Mouse (Mus musculus): ENCODE data around the gene Nox3. TPM values are rescaled to one million over a fixed set of nuclear protein-coding genes. Genes with fewer than 3 reads are reported as not detected.

Nox3 gene
- polyA plus RNA-seq, 1 experiment from 2014 or later = not detected

- Histone ChIP-seq H3K4me1 (ENCODE audit: control insufficient read depth in 2 of 2, insufficient read depth in 2 of 2, low read length in 2 of 2) (no peaks in the 10 kb centered on the region), H3K4me2 (ENCODE audit: low read length) (no peak overlapping the region), H3K27ac (replicated peaks in 1 of 2; ENCODE audit: control insufficient read depth in 1 of 2, insufficient read depth in 1 of 2, low read depth in 2 of 2, low read length in 2 of 2) (no peak overlapping the region), H3K27me3 (ENCODE audit: control insufficient read depth, insufficient read depth, low read length) (no peaks in the 10 kb centered on the region), H3K4me3 (ENCODE audit: control insufficient read depth in 1 of 2, insufficient read depth in 1 of 2, low read depth in 1 of 2, low read length in 2 of 2) (no peak overlapping the region), H3K9me3 (ENCODE audit: control insufficient read depth, low read length) (no peaks in the 10 kb centered on the region), H3K9ac (ENCODE audit: low read length) (no peak overlapping the region), H3K36me3 (ENCODE audit: control insufficient read depth, insufficient read depth, low read length) (no peaks in the 10 kb centered on the region)
- ATAC-seq (ENCODE audit: insufficient number of reproducible peaks, insufficient read depth, low FRiP score, low read depth) = no peak
- 63% methylated on average over 5 of the region's 5 CpGs for WGBS
These were observed 54.6 kb downstream of the Nox3 start for GRCm38 (mm10) chr17:3641456-3641855.

- no peak for ATAC-seq (ENCODE audit: insufficient number of reproducible peaks, insufficient read depth, low FRiP score, low read depth)
- no peaks in the 10 kb centered on the region for H3K9me3 ChIP-seq (ENCODE audit: control insufficient read depth, low read length)
- no peak overlapping the region for H3K4me2 ChIP-seq (ENCODE audit: low read length)
- H3K27me3 ChIP-seq (ENCODE audit: control insufficient read depth, insufficient read depth, low read length) = no peaks in the 10 kb centered on the region
- H3K36me3 ChIP-seq (ENCODE audit: control insufficient read depth, insufficient read depth, low read length) = no peaks in the 10 kb centered on the region
- no peak overlapping the region for H3K9ac ChIP-seq (ENCODE audit: low read length)
- H3K4me3 ChIP-seq (ENCODE audit: control insufficient read depth in 1 of 2, insufficient read depth in 1 of 2, low read depth in 1 of 2, low read length in 2 of 2) = no peak overlapping the region
- no peak overlapping the region for H3K27ac ChIP-seq (replicated peaks in 1 of 2; ENCODE audit: control insufficient read depth in 1 of 2, insufficient read depth in 1 of 2, low read depth in 2 of 2, low read length in 2 of 2)
- H3K4me1 ChIP-seq (ENCODE audit: control insufficient read depth in 2 of 2, insufficient read depth in 2 of 2, low read length in 2 of 2) = no peaks in the 10 kb centered on the region
- WGBS = 76% methylated on average over 3 of the region's 3 CpGs
These were observed 57.3 kb downstream of the Nox3 start for GRCm38 (mm10) chr17:3638757-3639156.

GRCm38 (mm10) chr17:3632501-3632900 lies 63.6 kb downstream of the Nox3 start:
- Histone ChIP-seq H3K4me2 (ENCODE audit: low read length) (no peak overlapping the region), H3K27ac (replicated peaks in 1 of 2; ENCODE audit: control insufficient read depth in 1 of 2, insufficient read depth in 1 of 2, low read depth in 2 of 2, low read length in 2 of 2) (no peak overlapping the region), H3K36me3 (ENCODE audit: control insufficient read depth, insufficient read depth, low read length) (no peaks in the 10 kb centered on the region), H3K9ac (ENCODE audit: low read length) (no peak overlapping the region), H3K4me1 (ENCODE audit: control insufficient read depth in 2 of 2, insufficient read depth in 2 of 2, low read length in 2 of 2) (no peaks in the 10 kb centered on the region), H3K4me3 (ENCODE audit: control insufficient read depth in 1 of 2, insufficient read depth in 1 of 2, low read depth in 1 of 2, low read length in 2 of 2) (no peak overlapping the region), H3K27me3 (ENCODE audit: control insufficient read depth, insufficient read depth, low read length) (no peaks in the 10 kb centered on the region), H3K9me3 (ENCODE audit: control insufficient read depth, low read length) (no peaks in the 10 kb centered on the region)
- ATAC-seq (ENCODE audit: insufficient number of reproducible peaks, insufficient read depth, low FRiP score, low read depth) = no peak
- 56% methylated on average over 3 of the region's 3 CpGs for WGBS

- 40% methylated on average over 7 of the region's 7 CpGs for WGBS
- Histone ChIP-seq H3K4me2 (ENCODE audit: low read length) (no peak overlapping the region), H3K9me3 (ENCODE audit: control insufficient read depth, low read length) (no peaks in the 10 kb centered on the region), H3K9ac (ENCODE audit: low read length) (no peak overlapping the region), H3K27ac (replicated peaks in 1 of 2; ENCODE audit: control insufficient read depth in 1 of 2, insufficient read depth in 1 of 2, low read depth in 2 of 2, low read length in 2 of 2) (no peak overlapping the region), H3K4me1 (ENCODE audit: control insufficient read depth in 2 of 2, insufficient read depth in 2 of 2, low read length in 2 of 2) (peaks cover 0 to under 1% of the 10 kb centered on the region in 2 experiments; a peak in 1 of 4 replicates), H3K36me3 (ENCODE audit: control insufficient read depth, insufficient read depth, low read length) (no peaks in the 10 kb centered on the region), H3K4me3 (ENCODE audit: control insufficient read depth in 1 of 2, insufficient read depth in 1 of 2, low read depth in 1 of 2, low read length in 2 of 2) (no peak overlapping the region), H3K27me3 (ENCODE audit: control insufficient read depth, insufficient read depth, low read length) (no peaks in the 10 kb centered on the region)
- no peak for ATAC-seq (ENCODE audit: insufficient number of reproducible peaks, insufficient read depth, low FRiP score, low read depth)
These were observed 79.5 kb downstream of the Nox3 start for GRCm38 (mm10) chr17:3616329-3617216.

- Histone ChIP-seq H3K27ac (replicated peaks in 1 of 2; ENCODE audit: control insufficient read depth in 1 of 2, insufficient read depth in 1 of 2, low read depth in 2 of 2, low read length in 2 of 2) (no peak overlapping the region), H3K4me2 (ENCODE audit: low read length) (no peak overlapping the region), H3K36me3 (ENCODE audit: control insufficient read depth, insufficient read depth, low read length) (no peaks in the 10 kb centered on the region), H3K9me3 (ENCODE audit: control insufficient read depth, low read length) (no peaks in the 10 kb centered on the region), H3K4me3 (ENCODE audit: control insufficient read depth in 1 of 2, insufficient read depth in 1 of 2, low read depth in 1 of 2, low read length in 2 of 2) (no peak overlapping the region), H3K27me3 (ENCODE audit: control insufficient read depth, insufficient read depth, low read length) (no peaks in the 10 kb centered on the region), H3K9ac (ENCODE audit: low read length) (no peak overlapping the region), H3K4me1 (ENCODE audit: control insufficient read depth in 2 of 2, insufficient read depth in 2 of 2, low read length in 2 of 2) (peaks cover 0 to 2% of the 10 kb centered on the region in 2 experiments; a peak in 1 of 4 replicates)
- WGBS = 52% methylated on average over 1 of the region's 1 CpGs
- ATAC-seq (ENCODE audit: insufficient number of reproducible peaks, insufficient read depth, low FRiP score, low read depth) = no peak
These were observed 80.5 kb downstream of the Nox3 start for GRCm38 (mm10) chr17:3615553-3615952.

- Histone ChIP-seq H3K4me2 (ENCODE audit: low read length) (no peak overlapping the region), H3K9me3 (ENCODE audit: control insufficient read depth, low read length) (no peaks in the 10 kb centered on the region), H3K36me3 (ENCODE audit: control insufficient read depth, insufficient read depth, low read length) (no peaks in the 10 kb centered on the region), H3K4me1 (ENCODE audit: control insufficient read depth in 2 of 2, insufficient read depth in 2 of 2, low read length in 2 of 2) (peaks cover 0 to 2% of the 10 kb centered on the region in 2 experiments; a peak in 1 of 4 replicates), H3K4me3 (ENCODE audit: control insufficient read depth in 1 of 2, insufficient read depth in 1 of 2, low read depth in 1 of 2, low read length in 2 of 2) (no peak overlapping the region), H3K27me3 (ENCODE audit: control insufficient read depth, insufficient read depth, low read length) (no peaks in the 10 kb centered on the region), H3K9ac (ENCODE audit: low read length) (no peak overlapping the region), H3K27ac (replicated peaks in 1 of 2; ENCODE audit: control insufficient read depth in 1 of 2, insufficient read depth in 1 of 2, low read depth in 2 of 2, low read length in 2 of 2) (no peak overlapping the region)
- WGBS = 72% methylated on average over 5 of the region's 5 CpGs
- ATAC-seq (ENCODE audit: insufficient number of reproducible peaks, insufficient read depth, low FRiP score, low read depth) = no peak
These were observed 84.3 kb downstream of the Nox3 start for GRCm38 (mm10) chr17:3611781-3612075.

GRCm38 (mm10) chr17:3610928-3611780 lies 84.9 kb downstream of the Nox3 start:
- Histone ChIP-seq H3K27ac (replicated peaks in 1 of 2; ENCODE audit: control insufficient read depth in 1 of 2, insufficient read depth in 1 of 2, low read depth in 2 of 2, low read length in 2 of 2) (no peak overlapping the region), H3K36me3 (ENCODE audit: control insufficient read depth, insufficient read depth, low read length) (no peaks in the 10 kb centered on the region), H3K9ac (ENCODE audit: low read length) (no peak overlapping the region), H3K4me1 (ENCODE audit: control insufficient read depth in 2 of 2, insufficient read depth in 2 of 2, low read length in 2 of 2) (peaks cover 0 to 2% of the 10 kb centered on the region in 2 experiments; a peak in 1 of 4 replicates), H3K27me3 (ENCODE audit: control insufficient read depth, insufficient read depth, low read length) (no peaks in the 10 kb centered on the region), H3K4me3 (ENCODE audit: control insufficient read depth in 1 of 2, insufficient read depth in 1 of 2, low read depth in 1 of 2, low read length in 2 of 2) (peak overlapping the region in 1 of 2 experiments; percentile 13; a peak in 3 of 4 replicates), H3K4me2 (ENCODE audit: low read length) (peak overlapping the region; percentile 59), H3K9me3 (ENCODE audit: control insufficient read depth, low read length) (no peaks in the 10 kb centered on the region)
- WGBS = 34% methylated on average over 21 of the region's 21 CpGs
- ATAC-seq (ENCODE audit: insufficient number of reproducible peaks, insufficient read depth, low FRiP score, low read depth) = no peak
